Mouse (Mus musculus) midbrain, embryonic 11.5 days (tissue): ENCODE results near the gene Trdmt1. TPM values are rescaled to one million over a fixed set of nuclear protein-coding genes. Genes with fewer than 3 reads are reported as not detected.

ENCODE experiments used
- polyA plus RNA-seq: library from polyadenylated mRNA; unstranded; fragments of >200 nt; fragmentation: Nextera tagmentation; extraction: Ambion mirVana; gene quantifications from 2 replicates; pipeline ENCODE4 v1.2.1, GENCODE M21; 2014

Trdmt1 gene
- polyA plus RNA-seq, 1 experiment from 2014 or later = 12.7 TPM

Other genes starting within 250 kb of the Trdmt1 start
- gene Cubn, start 52.9 kb downstream of the Trdmt1 start, polyA plus RNA-seq = 0.59 and 0.78 TPM in 2 replicates
- gene Vim, start 29.3 kb upstream of the Trdmt1 start, polyA plus RNA-seq = 1,500 and 1,513 TPM in 2 replicates
- gene St8sia6, start 249.4 kb upstream of the Trdmt1 start, polyA plus RNA-seq = 0.18 and 0.20 TPM in 2 replicates